Mouse (Mus musculus): ENCODE measurements around the gene Slc22a16.

The Slc22a16 gene

DNA sequence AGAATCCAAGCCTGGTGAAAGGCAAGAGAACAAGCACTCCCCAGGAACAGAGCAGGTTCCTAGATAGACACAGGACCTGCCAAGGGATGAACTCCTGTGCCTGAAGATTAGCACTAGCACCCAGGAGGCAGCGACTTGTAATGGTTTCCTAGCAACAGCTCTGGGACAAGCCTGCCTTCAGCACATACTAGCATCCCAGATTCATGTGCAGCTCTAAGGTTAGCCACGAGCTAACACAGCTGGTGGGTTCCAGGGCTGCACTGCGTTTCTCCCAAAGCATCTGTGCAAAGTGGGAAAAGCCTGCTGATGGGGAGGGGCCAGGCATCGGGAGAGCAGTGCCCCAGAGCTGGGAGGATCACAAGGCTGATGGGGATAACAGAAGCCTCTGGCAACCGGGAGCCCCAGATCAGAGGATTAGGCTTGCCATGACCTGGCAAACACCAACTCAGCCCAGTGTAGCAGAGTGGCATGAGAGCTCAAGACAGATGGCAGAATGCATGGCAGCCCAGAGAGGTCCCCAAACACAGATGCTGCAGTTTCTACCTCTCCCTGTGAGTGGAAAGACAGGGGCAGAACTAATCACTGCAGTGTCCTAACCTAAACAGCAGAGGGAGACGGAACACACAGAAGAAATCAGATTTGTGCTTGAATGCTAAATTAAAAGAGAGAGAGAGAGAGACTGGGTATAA lies 34.7 kb downstream of the Slc22a16 start:
- DNase-seq (ENCODE audit: low spot score in 2 of 2) = peak; percentile 31 to 35

DNA sequence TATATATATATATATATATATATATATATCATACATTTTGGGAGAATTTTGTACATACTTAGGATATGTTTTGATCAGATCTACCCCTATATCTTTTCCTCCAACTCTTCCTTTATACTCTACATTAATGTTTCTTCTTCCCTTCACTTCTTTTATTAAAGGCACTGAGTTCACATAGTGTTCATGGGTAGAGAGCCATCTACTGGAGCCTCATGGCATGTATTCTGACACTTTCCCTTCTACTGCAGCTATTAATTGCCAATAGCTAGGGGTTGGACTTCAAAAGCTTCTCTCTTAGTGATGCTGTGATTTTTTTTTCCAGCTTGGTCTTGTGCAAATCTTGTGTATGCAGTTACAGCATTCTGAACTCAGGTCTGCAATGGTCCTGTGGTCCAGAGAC lies 47.8 kb downstream of the Slc22a16 start:
- no peak for DNase-seq (ENCODE audit: low spot score in 2 of 2)

DNA sequence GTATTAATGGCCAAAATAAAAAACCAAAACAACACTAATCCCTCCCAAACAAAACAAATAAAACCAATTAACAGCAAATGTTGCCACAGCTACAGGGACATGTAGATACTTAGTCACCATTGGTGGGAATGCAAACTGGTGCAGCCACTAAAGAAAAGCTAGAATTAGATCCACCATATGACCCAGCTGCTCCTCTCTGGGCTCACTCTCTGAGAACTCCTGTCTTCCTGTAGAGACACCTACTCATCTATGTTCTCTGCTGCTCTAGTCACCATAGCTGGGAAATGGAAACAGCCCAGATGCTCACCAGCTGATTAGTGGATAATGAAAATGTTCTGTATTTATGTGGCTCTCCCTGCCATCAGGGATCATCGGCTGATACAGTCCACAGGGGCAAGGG lies 49.6 kb downstream of the Slc22a16 start:
- DNase-seq (ENCODE audit: low spot score in 2 of 2) = no peak

DNA sequence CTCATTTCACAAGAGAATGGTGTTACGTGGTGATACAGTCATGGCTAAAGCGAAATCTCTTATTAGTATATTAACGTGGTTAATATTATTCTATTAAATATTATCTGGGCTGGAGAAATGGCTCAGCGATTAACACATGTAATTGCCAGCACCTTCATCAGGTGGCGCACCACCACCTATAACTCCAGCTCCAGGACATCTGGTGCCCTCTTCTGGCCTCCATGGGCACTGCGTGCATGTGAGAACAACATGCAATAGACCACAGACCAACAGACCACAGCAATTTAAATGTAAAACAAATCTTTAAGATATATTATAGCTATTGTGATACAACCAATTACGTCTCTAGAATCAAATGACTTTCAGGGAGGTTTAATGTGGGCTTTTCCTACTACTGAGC lies 59.0 kb downstream of the Slc22a16 start:
- DNase-seq (ENCODE audit: low spot score in 2 of 2) = peak; percentile 50 to 58

DNA sequence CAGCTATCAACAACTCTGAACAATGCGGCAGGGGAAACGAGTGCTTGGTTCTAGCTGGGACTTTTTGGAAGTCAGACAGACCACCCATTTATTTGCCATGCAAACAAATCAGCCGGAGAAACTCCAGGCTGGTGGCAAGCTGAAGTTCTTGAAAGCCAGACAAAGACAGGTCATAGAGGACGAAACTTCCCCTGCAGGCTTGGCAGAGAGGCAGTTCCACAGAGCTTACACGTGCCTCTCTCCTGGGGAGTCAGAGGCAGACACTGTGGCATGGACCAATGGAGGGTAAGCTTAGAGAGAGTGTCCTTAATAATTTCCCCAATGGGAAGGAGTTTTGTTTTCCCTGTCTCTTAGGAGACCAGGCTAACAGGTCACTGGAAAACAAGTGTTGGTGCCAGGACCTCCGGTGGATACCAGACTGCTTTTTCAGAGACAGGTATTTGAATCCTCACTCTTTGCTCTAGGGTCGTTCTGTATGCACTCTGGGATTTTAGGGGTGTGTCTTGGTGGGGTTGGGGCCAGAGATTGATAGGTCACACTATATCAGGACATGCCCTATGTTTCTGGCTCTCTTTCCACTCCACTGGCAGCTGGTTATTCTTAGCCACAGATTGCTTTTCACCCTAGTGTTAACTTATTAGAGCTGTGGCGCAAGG lies 59.6 kb downstream of the Slc22a16 start, which contains the start of gene Ddo:
Gene Ddo, plus strand, starts transcription at position 356 of the 656 bp plus-strand sequence.
- no peak for DNase-seq (ENCODE audit: low spot score in 2 of 2)

DNA sequence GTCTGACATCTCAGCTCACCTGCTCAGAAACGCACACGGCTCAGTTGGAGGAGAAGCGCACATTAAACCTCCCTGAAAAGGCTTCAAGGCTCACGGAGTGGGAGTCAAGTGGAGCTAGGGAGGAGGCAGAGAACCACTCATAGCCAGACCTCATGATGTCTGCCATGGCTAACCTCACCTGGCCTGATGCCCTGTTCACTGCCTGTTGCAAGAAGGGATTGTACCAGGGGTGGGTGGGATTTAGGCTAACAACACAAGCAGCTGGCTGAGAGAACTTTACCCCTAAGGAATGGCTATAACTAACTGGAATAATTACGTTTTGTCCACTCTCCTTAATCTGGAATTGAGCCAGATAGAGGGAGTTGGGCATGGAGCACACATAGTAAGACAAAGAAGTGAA lies 60.3 kb downstream of the Slc22a16 start:
- DNase-seq (ENCODE audit: low spot score in 2 of 2) = no peak

DNA sequence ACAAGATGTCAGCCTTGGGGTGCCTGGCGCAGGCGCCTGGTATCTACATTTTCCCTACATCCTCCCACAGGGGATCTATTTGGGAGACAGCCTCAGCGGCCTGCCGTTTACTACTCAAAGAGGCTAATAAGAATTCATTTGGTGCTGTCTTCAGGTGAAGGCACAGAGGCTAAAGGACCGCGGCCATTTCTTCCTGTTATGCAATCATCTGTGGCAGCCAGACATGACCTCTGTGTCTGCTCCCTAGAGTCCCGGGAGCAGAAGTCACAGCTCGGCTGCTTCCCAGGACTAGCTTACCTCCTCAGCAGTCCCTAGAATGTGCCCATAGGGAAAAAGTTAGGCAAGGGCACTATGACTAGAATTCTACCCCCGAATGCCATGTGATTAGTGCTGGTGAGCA lies 60.8 kb downstream of the Slc22a16 start:
- no peak for DNase-seq (ENCODE audit: low spot score in 2 of 2)

DNA sequence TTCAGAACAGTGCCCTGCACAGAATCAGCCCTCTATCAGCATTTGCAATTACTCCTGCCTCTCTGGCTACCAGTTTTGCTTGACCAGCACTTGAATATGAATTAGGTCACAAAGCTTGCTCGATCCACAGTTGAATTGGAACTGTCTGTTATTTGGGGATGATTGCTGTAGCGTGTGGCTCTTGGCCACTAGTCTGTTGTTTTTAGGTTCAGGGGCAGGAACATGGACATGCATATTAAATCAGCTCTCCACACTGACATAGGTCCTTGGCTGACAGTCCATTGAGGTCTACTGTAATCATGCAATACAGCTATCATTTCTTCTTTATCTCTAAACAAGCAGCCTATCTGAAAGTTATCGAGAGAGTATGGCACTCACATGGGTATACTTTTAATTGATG lies 62.0 kb downstream of the Slc22a16 start:
- no peak for DNase-seq (ENCODE audit: low spot score in 2 of 2)

DNA sequence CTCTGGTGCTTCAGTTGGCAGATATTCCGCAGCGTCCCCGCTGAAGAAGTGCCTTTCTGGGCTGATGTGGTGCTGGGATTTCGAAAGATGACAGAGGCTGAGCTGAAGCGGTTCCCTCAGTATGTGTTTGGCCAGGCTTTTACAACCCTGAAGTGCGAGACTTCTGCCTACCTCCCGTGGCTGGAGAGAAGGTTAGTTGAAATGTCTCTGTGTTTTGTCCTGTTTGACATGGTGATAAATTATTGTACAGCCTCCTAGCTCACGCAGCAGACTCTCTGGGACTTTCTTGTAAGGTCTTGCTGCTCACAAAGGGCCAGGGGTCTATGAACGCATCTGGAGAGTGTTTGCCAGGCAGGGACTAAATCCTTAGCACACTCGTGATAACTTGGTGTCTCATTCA lies 67.2 kb downstream of the Slc22a16 start:
- DNase-seq (ENCODE audit: low spot score in 2 of 2) = no peak

DNA sequence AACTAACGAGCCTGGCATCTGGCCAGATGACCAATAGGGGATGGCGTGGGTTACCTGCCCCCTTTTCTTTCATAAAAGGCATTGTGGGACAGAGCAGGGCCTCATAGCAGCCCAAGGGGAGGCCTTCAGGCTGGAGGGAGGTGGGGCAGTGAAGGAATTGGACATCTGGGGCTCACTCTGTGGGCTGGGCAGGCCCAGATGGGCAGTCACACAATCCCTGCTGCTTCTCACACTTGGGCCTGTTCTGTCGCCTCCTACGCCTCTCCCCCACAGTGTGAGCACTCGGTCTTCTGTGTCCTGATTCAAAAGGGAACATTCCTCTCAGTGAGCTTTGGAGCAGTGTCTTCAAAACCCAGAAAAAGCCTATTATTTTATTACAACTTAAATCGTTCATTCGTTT lies 68.1 kb downstream of the Slc22a16 start:
- peak; percentile 85 to 89 for DNase-seq (ENCODE audit: low spot score in 2 of 2)

DNA sequence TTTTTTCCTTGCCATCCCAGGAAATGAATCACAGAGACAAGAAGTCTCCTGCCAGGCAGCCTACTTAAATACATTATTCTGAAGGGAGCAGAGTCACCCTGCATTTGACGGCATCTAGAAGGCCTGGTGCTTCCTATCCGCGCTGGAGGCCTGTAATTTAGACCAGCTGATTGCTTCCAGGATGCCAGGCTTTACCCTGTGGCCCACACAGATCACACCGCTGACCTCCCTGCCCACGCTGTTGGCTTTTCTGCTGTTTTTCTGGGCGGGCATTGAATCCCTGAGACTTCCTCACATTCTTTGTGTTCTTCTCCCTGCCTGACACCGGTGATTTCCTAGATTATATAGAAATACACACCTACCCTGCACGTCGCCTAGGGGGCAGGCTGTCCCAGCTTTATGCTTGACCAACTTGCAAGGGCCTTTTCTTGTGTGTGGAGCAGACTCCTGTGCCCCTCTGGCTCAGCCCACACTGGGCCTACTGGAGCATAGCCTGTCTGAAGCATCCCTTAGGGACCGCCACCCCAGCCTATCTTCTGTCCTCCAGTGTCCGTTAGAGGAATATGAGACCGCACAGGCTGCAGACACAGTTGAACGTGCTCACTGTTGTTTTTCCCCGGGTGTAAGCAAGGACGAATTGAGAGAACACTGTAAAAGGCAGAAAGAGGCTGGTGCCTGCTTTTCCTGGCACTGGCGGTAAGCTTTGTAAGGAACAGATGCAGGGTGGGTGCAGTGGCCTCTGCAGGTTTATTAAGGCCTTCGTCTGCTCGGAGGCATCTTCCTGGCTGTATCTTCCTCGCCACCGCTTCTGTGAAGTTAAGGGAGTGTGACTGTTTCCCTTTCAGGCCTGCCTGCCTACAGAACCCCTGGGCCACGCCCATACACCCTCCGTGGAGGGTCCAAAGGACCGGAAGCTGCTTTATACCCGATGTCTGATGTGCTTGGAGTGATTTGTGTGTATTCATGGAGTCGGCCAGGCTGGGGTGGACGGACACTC lies 69.0 kb downstream of the Slc22a16 start:
- peak; percentile 48 to 62 for DNase-seq (ENCODE audit: low spot score in 2 of 2)

DNA sequence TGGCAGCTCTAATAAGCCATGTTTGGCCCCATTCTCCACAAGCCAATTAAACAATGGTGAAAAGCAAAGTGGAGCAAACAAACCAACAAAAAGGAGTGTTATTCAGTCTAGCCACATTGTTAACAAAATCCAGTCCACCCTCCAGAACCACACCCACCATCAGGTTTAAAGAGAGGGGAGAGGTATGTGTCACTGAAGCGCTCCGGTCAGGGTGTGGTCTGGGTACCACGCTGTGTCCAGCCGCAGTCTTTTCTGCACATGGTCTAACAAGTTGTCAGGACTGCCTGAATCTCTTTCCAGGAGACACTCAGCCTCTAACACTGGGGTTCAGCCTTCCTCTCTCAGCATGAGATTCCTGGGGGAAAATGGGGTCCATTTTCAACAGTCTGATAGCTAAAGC lies 70.3 kb downstream of the Slc22a16 start:
- no peak for DNase-seq (ENCODE audit: low spot score in 2 of 2)

DNA sequence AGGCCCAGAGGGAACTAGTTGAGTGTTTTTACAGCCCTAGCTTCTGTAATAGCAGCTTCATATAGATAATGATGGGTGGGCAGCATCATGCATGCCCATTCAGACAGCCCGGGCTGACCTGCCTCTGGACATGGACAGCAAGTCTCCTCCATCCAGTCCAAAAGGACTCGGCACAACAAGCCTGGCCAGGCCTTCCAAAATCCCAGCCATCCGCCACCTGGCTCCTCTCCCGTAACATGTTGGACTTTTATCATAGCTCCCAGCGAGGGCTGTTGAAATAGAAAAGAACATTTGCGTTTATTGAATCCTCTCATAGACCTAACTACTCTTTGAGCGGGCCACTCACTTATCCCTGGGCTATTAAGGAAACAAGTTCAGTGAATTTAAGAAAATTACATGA lies 71.8 kb downstream of the Slc22a16 start:
- DNase-seq (ENCODE audit: low spot score in 2 of 2) = no peak

DNA sequence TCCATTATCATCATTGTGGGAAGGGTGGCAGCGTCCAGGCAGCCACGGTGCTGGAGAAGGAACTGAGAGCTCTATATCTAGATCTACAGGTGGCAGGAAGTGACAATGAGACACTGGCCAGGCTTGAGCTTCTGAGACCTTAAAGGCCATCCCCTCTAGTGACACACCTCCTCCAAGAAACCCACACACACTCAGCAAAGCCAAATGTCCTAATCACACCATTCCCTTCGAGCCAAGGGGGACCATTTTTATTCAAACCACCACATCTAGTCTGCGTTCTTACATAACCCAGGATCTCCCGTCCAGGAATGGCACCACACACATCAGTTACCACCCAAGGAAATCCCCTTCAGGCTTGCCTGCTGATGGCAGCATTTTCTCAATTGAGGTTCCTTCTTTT lies 73.0 kb downstream of the Slc22a16 start:
- no peak for DNase-seq (ENCODE audit: low spot score in 2 of 2)

DNA sequence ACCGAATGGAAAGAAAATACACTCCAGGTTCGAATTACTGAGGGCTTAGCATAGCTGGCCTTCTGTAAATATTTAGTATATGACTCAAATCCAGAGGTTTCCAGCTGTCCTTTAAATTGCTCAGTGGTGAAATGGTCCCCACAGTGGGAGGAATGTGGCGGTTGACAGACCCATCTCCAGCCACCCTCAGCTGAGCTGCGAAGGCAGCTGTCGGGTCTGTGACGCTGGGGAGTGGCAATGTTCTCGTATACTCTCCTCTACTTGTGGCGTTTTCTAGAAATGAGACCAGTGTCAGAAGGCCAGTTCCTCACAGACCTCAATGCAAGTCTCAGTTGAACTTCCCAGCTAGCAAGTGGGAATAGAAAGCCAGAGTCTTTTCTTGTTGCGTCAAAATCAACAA lies 74.3 kb downstream of the Slc22a16 start:
- DNase-seq (ENCODE audit: low spot score in 2 of 2) = no peak

DNA sequence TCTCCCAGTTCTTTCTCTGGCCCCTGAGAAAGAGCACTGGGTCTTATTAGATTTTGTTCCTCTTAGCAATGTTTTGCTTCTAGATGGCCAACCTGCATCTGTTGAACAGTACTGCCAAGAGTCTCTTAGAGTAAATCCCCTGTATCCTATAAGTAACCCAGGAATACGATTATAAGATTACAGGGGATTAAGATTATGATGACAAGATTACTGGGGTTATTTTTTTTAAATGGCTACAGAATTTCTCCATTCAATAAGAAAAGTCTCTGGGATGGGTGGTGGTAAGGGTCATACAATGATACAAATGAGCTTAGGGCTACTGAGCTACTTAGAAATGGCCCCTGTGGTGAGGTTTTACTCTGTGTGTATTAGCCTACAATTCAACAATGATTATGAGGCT lies 75.2 kb downstream of the Slc22a16 start:
- DNase-seq (ENCODE audit: low spot score in 2 of 2) = no peak

DNA sequence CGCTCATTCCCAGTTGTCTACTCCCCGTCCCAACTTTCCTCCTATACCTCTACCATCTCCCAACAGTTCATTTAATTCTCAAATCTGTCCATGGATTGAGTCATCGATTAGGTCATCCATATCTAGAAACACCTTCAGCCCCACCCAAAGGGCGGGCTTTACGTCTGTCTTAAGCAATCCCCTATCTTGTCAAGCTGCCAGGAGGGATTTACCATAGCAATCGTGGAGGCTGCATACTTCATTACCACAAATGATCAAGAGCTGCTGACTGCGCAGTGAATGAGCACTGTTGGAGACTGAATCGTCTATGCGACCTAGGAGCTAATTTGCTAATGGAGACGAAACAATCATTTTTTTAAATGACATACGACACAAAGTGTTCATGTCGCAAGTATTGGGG lies 78.6 kb downstream of the Slc22a16 start:
- no peak for DNase-seq (ENCODE audit: low spot score in 2 of 2)

DNA sequence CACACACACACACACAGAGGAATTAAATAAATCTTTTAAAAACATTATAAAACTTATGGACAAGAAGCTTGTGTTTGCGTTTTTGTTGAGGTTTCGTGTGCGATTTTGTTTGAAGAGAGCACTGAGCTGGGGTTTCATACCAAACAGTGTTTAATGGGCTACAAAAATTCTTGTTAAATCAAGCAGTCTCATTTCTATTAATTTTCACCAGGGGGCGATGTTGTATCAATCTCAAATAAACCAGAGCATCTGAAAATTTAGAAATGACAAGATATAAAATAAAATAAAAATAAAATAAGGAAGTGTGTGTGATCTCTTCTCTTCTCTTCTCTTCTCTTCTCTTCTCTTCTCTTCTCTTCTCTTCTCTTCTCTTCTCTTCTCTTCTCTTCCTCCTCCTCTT lies 79.5 kb downstream of the Slc22a16 start:
- no peak for DNase-seq (ENCODE audit: low spot score in 2 of 2)

DNA sequence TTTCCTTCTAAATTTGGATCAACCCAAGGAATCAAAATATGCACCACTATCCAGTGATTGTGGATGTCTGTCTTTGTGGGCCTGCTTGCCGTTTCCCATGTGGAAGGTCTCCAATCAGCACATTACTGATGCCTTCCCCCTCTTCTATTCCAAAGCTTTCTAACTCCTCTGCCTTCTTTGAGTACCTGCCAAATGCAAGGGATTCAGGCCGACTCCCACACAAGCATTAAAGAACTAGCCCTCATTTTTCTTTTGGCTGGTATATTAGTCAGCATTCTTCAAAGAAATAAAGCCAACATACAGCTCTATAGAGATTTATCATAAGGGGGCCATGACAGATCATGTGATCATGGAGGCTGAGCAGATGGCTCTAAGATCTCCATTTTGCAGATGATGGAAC lies 81.5 kb downstream of the Slc22a16 start:
- DNase-seq (ENCODE audit: low spot score in 2 of 2) = peak in 1 of 2 experiments; percentile 30
